Mouse (Mus musculus): ENCODE data around the gene Ppp1r9a. TPM values are rescaled to one million over a fixed set of nuclear protein-coding genes. Genes with fewer than 3 reads are reported as not detected.

Gene Ppp1r9a
- polyA plus RNA-seq, 1 experiment from 2014 or later = 51.9 TPM

DNA sequence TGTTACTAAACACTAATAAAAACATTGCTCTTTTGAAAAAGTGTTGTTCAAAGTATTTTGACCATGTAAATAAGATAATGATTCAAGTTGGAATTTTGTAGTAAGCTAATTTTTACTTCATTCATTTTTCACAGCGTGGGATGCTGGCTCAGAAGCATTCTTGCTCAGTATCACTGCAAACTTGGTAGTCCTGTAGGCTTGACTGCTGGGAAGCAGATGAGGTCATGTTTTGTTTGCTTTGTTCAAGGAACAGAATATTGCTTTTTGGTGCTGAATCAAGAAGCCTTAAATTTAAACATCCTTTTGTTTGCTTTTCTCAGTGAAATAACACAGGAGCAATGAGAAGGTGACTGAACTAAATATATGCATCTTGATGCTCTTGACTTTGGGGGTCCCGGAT is 136.6 kb downstream of the Ppp1r9a start:
- Histone ChIP-seq H3K27ac (no peak overlapping the region), H3K36me3 (replicated peaks; ENCODE audit: control insufficient read depth, insufficient read depth) (no peaks in the 10 kb centered on the region), H3K4me2 (replicated peaks) (no peak overlapping the region), H3K27me3 (ENCODE audit: control insufficient read depth, insufficient read depth, low read length) (no peaks in the 10 kb centered on the region), H3K9me3 (ENCODE audit: control insufficient read depth, low read length) (no peaks in the 10 kb centered on the region), H3K4me3 (replicated peaks; ENCODE audit: low read length) (no peak overlapping the region), H3K9ac (no peak overlapping the region), H3K4me1 (replicated peaks; ENCODE audit: control insufficient read depth, insufficient read depth, low read length) (no peaks in the 10 kb centered on the region)
- WGBS = 80% methylated on average over 2 of the region's 2 CpGs
- ATAC-seq (ENCODE audit: low FRiP score) (no peak), DNase-seq (ENCODE audit: low spot score) (no peak)

DNA sequence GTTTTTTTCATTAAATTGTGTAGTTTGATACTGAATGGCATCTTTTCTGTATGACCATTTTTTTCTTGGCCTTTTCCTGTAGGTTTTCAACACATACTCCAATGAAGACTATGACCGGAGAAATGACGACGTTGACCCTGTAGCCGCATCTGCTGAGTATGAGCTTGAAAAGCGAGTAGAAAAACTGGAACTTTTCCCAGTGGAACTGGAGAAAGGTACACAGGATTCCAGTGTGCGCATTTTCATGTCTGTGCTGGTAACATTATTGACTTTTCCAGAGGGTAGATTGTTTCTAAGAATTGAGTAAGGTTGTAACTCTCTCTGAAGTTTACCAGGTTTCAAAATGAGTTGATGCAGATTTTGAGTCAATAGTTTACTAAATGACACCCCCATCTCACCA is 143.1 kb downstream of the Ppp1r9a start:
- no peak overlapping the region for H3K27ac ChIP-seq
- no peak overlapping the region for H3K4me2 ChIP-seq (replicated peaks)
- H3K9ac ChIP-seq = no peak overlapping the region
- DNase-seq (ENCODE audit: low spot score) (no peak), ATAC-seq (ENCODE audit: low FRiP score) (no peak)
- 96% methylated on average over 6 of the region's 6 CpGs for WGBS
- H3K9me3 ChIP-seq (ENCODE audit: control insufficient read depth, low read length) = no peaks in the 10 kb centered on the region
- H3K36me3 ChIP-seq (replicated peaks; ENCODE audit: control insufficient read depth, insufficient read depth) = peaks cover 4% of the 10 kb centered on the region; the same call in 1 of the 2 replicates
- no peak overlapping the region for H3K4me3 ChIP-seq (replicated peaks; ENCODE audit: low read length)
- no peaks in the 10 kb centered on the region for H3K27me3 ChIP-seq (ENCODE audit: control insufficient read depth, insufficient read depth, low read length)
- H3K4me1 ChIP-seq (replicated peaks; ENCODE audit: control insufficient read depth, insufficient read depth, low read length) = no peaks in the 10 kb centered on the region

- Histone ChIP-seq H3K4me3 (replicated peaks; ENCODE audit: low read length) (no peak overlapping the region), H3K9me3 (ENCODE audit: control insufficient read depth, low read length) (no peaks in the 10 kb centered on the region), H3K27ac (no peak overlapping the region), H3K9ac (no peak overlapping the region), H3K4me2 (replicated peaks) (no peak overlapping the region), H3K27me3 (ENCODE audit: control insufficient read depth, insufficient read depth, low read length) (no peaks in the 10 kb centered on the region), H3K36me3 (replicated peaks; ENCODE audit: control insufficient read depth, insufficient read depth) (peaks cover 4% of the 10 kb centered on the region; the same call in 1 of the 2 replicates), H3K4me1 (replicated peaks; ENCODE audit: control insufficient read depth, insufficient read depth, low read length) (no peaks in the 10 kb centered on the region)
- no peak for DNase-seq (ENCODE audit: low spot score)
- WGBS = 95% methylated on average over 3 of the region's 3 CpGs
- ATAC-seq (ENCODE audit: low FRiP score) = no peak
Observed at GRCm38 (mm10) chr6:5048025-5048424, 145.3 kb downstream of the Ppp1r9a start.

DNA sequence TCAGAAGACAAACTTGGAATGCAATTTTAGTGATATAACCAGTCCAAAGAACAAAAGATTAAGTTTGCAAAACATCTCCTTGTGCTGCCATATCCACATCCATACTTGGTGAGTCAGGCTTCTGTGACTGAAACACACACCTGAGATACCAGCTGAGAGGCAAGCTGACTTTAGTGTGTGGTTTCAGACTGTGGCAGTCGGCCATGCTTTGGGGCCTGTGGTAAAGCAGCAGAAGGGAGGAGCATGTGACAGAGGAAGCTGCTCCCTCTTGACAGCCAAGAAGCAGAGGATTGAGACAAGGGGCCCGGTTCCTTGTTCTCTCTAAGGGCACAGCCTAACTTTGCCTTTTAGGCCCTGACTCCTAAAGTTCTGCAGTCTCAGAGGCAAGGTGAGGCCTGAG is 149.6 kb downstream of the Ppp1r9a start:
- no peak for DNase-seq (ENCODE audit: low spot score)
- H3K4me2 ChIP-seq (replicated peaks) = no peak overlapping the region
- no peaks in the 10 kb centered on the region for H3K27me3 ChIP-seq (ENCODE audit: control insufficient read depth, insufficient read depth, low read length)
- H3K4me3 ChIP-seq (replicated peaks; ENCODE audit: low read length) = no peak overlapping the region
- no peaks in the 10 kb centered on the region; the same call in 1 of the 2 replicates for H3K36me3 ChIP-seq (replicated peaks; ENCODE audit: control insufficient read depth, insufficient read depth)
- H3K9ac ChIP-seq = no peak overlapping the region
- H3K4me1 ChIP-seq (replicated peaks; ENCODE audit: control insufficient read depth, insufficient read depth, low read length) = no peaks in the 10 kb centered on the region
- 87% methylated on average over 2 of the region's 2 CpGs for WGBS
- no peaks in the 10 kb centered on the region for H3K9me3 ChIP-seq (ENCODE audit: control insufficient read depth, low read length)
- ATAC-seq (ENCODE audit: low FRiP score) = no peak
- H3K27ac ChIP-seq = no peak overlapping the region

DNA sequence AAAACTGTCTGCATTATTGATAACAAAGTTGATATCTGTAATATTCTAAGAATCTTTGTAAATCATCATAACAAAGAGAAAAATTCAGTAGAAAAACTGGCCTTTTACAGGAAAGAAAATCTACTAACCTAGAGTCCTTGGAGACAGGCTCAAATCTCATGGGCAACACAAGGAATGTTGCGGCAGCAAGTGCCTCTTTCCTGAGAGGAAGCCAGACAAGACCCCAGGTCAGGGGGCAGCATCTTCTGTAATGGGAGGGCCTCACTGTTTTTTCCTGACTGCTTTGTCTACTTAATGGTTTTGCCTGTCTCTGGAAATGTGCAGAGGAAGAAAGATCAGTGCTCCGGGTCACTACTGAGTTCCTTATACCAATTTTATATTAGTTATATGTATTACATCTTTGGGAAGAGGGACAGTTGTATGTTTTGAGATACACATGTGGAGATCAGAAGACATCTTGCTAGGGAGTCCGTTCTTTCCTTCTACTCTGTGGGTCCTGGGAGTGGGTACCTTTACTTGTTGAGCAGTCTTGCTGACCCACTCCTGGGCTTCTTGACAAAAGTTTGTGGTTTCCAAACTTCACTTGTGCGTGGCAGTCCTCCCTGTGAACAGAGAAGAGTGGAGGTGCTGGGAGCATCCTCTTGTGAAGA is 151.9 kb downstream of the Ppp1r9a start:
- Histone ChIP-seq H3K36me3 (replicated peaks; ENCODE audit: control insufficient read depth, insufficient read depth) (no peaks in the 10 kb centered on the region), H3K27ac (no peak overlapping the region), H3K4me3 (replicated peaks; ENCODE audit: low read length) (no peak overlapping the region), H3K4me2 (replicated peaks) (no peak overlapping the region), H3K9ac (no peak overlapping the region), H3K4me1 (replicated peaks; ENCODE audit: control insufficient read depth, insufficient read depth, low read length) (no peaks in the 10 kb centered on the region), H3K9me3 (ENCODE audit: control insufficient read depth, low read length) (no peaks in the 10 kb centered on the region), H3K27me3 (ENCODE audit: control insufficient read depth, insufficient read depth, low read length) (no peaks in the 10 kb centered on the region)
- 86% methylated on average over 4 of the region's 4 CpGs for WGBS
- ATAC-seq (ENCODE audit: low FRiP score) (no peak), DNase-seq (ENCODE audit: low spot score) (no peak)

DNA sequence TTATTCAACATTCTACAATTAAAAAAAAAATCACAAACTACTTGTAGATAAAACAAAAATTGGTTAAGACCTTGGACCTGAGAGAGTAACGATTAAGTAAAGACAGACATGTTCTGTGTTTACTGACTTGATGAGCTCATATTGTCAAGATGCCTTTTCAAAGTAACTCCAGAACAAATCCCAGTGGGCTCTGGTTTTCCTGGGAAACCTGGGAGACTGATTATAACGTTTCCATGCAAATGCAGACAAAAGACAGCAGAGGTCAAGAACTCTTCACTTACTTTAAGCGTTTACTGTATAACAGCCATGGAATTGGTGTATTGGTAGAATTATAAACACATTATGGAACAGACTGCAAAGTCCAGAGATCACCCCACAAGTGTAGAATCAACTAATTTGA is 172.0 kb downstream of the Ppp1r9a start:
- ATAC-seq (ENCODE audit: low FRiP score) = no peak
- Histone ChIP-seq H3K9me3 (ENCODE audit: control insufficient read depth, low read length) (no peaks in the 10 kb centered on the region), H3K4me2 (replicated peaks) (no peak overlapping the region), H3K4me3 (replicated peaks; ENCODE audit: low read length) (no peak overlapping the region), H3K36me3 (replicated peaks; ENCODE audit: control insufficient read depth, insufficient read depth) (peaks cover 4% of the 10 kb centered on the region; the same call in 1 of the 2 replicates), H3K27ac (no peak overlapping the region), H3K9ac (no peak overlapping the region), H3K4me1 (replicated peaks; ENCODE audit: control insufficient read depth, insufficient read depth, low read length) (no peaks in the 10 kb centered on the region), H3K27me3 (ENCODE audit: control insufficient read depth, insufficient read depth, low read length) (no peaks in the 10 kb centered on the region)
- WGBS = 62% methylated on average over 3 of the region's 3 CpGs
- no peak for DNase-seq (ENCODE audit: low spot score)

- DNase-seq (ENCODE audit: low spot score) (no peak), ATAC-seq (ENCODE audit: low FRiP score) (no peak)
- H3K4me2 ChIP-seq (replicated peaks) = no peak overlapping the region
- H3K36me3 ChIP-seq (replicated peaks; ENCODE audit: control insufficient read depth, insufficient read depth) = peaks cover 4% of the 10 kb centered on the region; the same call in 1 of the 2 replicates
- 0 out of 2 replicates have a peak, but pooled peaks cover 6% of the 10 kb centered on the region for H3K4me1 ChIP-seq (replicated peaks; ENCODE audit: control insufficient read depth, insufficient read depth, low read length)
- H3K9me3 ChIP-seq (ENCODE audit: control insufficient read depth, low read length) = no peaks in the 10 kb centered on the region
- no peak overlapping the region for H3K4me3 ChIP-seq (replicated peaks; ENCODE audit: low read length)
- no peaks in the 10 kb centered on the region for H3K27me3 ChIP-seq (ENCODE audit: control insufficient read depth, insufficient read depth, low read length)
- H3K9ac ChIP-seq = no peak overlapping the region
- 89% methylated on average over 7 of the region's 7 CpGs for WGBS
- H3K27ac ChIP-seq = no peak overlapping the region
Observed at GRCm38 (mm10) chr6:5075680-5076079, 173.0 kb downstream of the Ppp1r9a start.

- Histone ChIP-seq H3K4me1 (replicated peaks; ENCODE audit: control insufficient read depth, insufficient read depth, low read length) (peaks cover 6% of the 10 kb centered on the region; the same call in 1 of the 2 replicates), H3K4me3 (replicated peaks; ENCODE audit: low read length) (no peak overlapping the region), H3K9me3 (ENCODE audit: control insufficient read depth, low read length) (no peaks in the 10 kb centered on the region), H3K9ac (no peak overlapping the region), H3K4me2 (replicated peaks) (no peak overlapping the region), H3K27me3 (ENCODE audit: control insufficient read depth, insufficient read depth, low read length) (no peaks in the 10 kb centered on the region), H3K36me3 (replicated peaks; ENCODE audit: control insufficient read depth, insufficient read depth) (peaks cover 4% of the 10 kb centered on the region; the same call in 1 of the 2 replicates), H3K27ac (no peak overlapping the region)
- DNase-seq (ENCODE audit: low spot score) (no peak), ATAC-seq (ENCODE audit: low FRiP score) (no peak)
- 81% methylated on average over 2 of the region's 2 CpGs for whole genome bisulfite sequencing
Observed at GRCm38 (mm10) chr6:5078009-5078408, 175.3 kb downstream of the Ppp1r9a start.

DNA sequence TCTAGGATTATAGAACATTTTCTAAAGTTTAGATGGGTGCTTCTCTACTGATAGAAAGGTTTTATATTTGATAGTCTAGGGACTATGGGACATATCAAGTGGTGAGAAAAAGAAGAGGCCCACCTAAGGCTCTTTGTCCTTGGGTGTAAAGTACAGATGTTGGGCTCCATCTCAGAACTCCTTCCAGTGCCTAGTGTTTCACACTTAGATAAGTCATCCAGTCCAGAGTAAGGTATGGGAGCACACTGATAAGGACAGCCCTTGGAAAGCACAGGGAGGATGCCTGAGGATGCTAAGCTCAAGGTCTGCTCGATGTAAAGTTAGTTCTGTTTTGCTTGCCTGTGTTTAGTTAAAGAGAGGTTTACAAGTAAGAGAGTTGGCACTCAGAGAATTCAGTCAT is 176.4 kb downstream of the Ppp1r9a start:
- H3K27ac ChIP-seq = no peak overlapping the region
- H3K4me2 ChIP-seq (replicated peaks) = no peak overlapping the region
- no peaks in the 10 kb centered on the region for H3K9me3 ChIP-seq (ENCODE audit: control insufficient read depth, low read length)
- H3K4me1 ChIP-seq (replicated peaks; ENCODE audit: control insufficient read depth, insufficient read depth, low read length) = peaks cover 6% of the 10 kb centered on the region; the same call in 1 of the 2 replicates
- 100% methylated on average over 1 of the region's 1 CpGs for WGBS
- H3K36me3 ChIP-seq (replicated peaks; ENCODE audit: control insufficient read depth, insufficient read depth) = peaks cover 4% of the 10 kb centered on the region; the same call in 1 of the 2 replicates
- H3K27me3 ChIP-seq (ENCODE audit: control insufficient read depth, insufficient read depth, low read length) = no peaks in the 10 kb centered on the region
- H3K4me3 ChIP-seq (replicated peaks; ENCODE audit: low read length) = no peak overlapping the region
- ATAC-seq (ENCODE audit: low FRiP score) = no peak
- H3K9ac ChIP-seq = no peak overlapping the region
- no peak for DNase-seq (ENCODE audit: low spot score)
